Mouse (Mus musculus): ENCODE measurements around the gene Tlx2.

DNA sequence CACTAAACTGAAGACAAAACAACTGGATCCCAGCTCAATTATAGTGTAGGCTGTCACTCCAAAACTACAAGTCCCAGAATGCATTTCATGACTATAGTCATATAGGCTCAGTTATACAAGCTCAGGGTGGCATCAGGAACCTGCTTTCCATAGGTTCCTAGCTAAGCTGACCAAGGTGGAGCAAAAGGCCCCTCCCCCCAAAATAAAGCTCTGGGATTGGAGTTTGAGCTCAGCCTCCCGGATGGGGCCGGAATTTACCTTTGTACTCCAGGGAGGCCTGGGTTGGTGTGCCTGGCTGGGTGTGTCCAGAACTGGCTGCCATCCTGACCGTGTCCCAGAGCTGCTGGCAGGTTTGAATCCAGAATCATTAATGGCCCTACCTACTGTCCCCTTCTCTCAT is 12.3 kb downstream of the Tlx2 start, which contains the start of gene Dqx1:
- TF ChIP-seq POLR2A (IDR thresholded peaks at IDR 0.05; ENCODE audit: borderline replicate concordance, insufficient read depth, low read length) = no peak
- no peak for TF ChIP-seq CTCF (IDR thresholded peaks at IDR 0.05; ENCODE audit: borderline replicate concordance, insufficient read depth, low read depth, low read length)
